Mouse (Mus musculus): ENCODE data around the gene Zcchc14. TPM values are rescaled to one million over a fixed set of nuclear protein-coding genes. Genes with fewer than 3 reads are reported as not detected.

Gene Zcchc14
- polyA plus RNA-seq, 2 experiments: 1.3 to 1.7 TPM

DNA sequence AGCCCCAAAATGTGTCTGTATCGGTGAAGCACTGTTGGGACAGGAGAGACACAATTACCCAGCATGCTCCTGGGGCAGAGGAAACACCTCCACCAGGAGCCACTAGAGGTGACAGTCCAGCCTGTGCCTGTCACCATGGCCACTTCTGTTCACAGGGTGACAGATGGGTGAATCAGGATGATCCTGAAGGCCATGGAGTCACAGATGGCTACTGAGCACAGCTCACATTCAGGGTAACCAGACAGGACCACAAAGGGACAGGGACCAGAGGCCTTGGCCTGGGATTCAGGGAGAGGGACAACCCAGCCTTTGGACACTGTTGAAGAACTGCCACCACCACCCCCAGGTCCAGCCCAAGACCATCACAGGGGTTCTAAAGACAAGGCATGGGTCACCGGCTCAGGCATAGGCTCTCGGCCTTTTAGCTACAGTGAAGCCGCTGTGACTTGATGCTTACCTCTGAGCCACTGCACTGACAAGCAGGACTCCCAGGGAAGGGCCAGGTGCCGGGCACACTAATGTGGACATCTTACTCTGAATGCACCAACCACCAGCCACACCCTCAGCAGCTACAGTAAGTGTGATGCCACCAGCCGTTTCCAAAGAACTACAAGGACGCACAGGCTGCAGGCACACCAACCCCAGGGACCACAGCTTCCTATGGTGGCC, 92.1 kb downstream of the Zcchc14 start:
- ATAC-seq (ENCODE audit: insufficient read depth) (no peak), DNase-seq (ENCODE audit: low read depth in 3 of 3, low spot score in 3 of 3) (no peak)
- no peaks in the 10 kb centered on the region for H3K9me3 ChIP-seq (ENCODE audit: control insufficient read depth, low read length)
- no peak overlapping the region for H3K9ac ChIP-seq (replicated peaks)
- no peak overlapping the region for H3K27ac ChIP-seq
- H3K36me3 ChIP-seq (replicated peaks; ENCODE audit: control insufficient read depth, insufficient read depth, low read depth): no peaks in the 10 kb centered on the region
- whole genome bisulfite sequencing (ENCODE audit: insufficient replicate concordance): 77% methylated on average over 7 of the region's 7 CpGs
- H3K4me2 ChIP-seq (ENCODE audit: low read depth): no peak overlapping the region
- no peak for TF ChIP-seq CTCF (IDR thresholded peaks at IDR 0.05; ENCODE audit: low read depth)
- TF ChIP-seq EP300 (IDR thresholded peaks at IDR 0.05; ENCODE audit: low read depth): no peak
- H3K4me1 ChIP-seq (replicated peaks; ENCODE audit: control insufficient read depth in 2 of 2, insufficient read depth in 2 of 2, low read length in 1 of 2): no peaks in the 10 kb centered on the region
- no peak overlapping the region for H3K4me3 ChIP-seq (ENCODE audit: insufficient read depth in 1 of 2, low read depth in 2 of 2, low read length in 2 of 2)
- no peaks in the 10 kb centered on the region for H3K27me3 ChIP-seq (ENCODE audit: control insufficient read depth, insufficient read depth, low read length)

DNA sequence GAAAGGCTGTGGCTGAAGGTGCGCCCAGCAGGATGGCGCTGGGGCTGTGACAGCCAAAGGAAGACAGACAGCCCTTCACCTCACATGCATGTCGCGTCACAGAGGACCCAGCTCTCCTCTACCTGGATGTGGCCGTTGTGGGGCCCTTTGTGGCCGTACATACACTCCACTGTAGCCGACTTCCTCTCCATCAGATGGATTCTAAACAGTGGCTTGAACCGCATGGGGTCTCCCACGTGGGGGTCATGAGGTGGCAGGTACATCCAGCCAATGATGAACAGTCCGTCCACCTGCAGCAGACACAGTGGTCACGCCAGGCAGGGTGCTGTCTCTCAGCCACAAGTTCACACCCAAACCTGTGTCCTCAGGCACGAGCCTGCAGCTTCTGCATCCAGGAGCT, 92.9 kb downstream of the Zcchc14 start:
- ATAC-seq (ENCODE audit: insufficient read depth) (no peak), DNase-seq (ENCODE audit: low read depth in 3 of 3, low spot score in 3 of 3) (no peak)
- TF ChIP-seq CTCF (IDR thresholded peaks at IDR 0.05; ENCODE audit: low read depth) (no peak), EP300 (IDR thresholded peaks at IDR 0.05; ENCODE audit: low read depth) (no peak)
- H3K4me3 ChIP-seq (ENCODE audit: insufficient read depth in 1 of 2, low read depth in 2 of 2, low read length in 2 of 2): no peak overlapping the region
- no peaks in the 10 kb centered on the region for H3K27me3 ChIP-seq (ENCODE audit: control insufficient read depth, insufficient read depth, low read length)
- 83% methylated on average over 12 of the region's 12 CpGs for WGBS (ENCODE audit: insufficient replicate concordance)
- H3K4me2 ChIP-seq (ENCODE audit: low read depth): no peak overlapping the region
- no peak overlapping the region for H3K9ac ChIP-seq (replicated peaks)
- no peak overlapping the region for H3K27ac ChIP-seq
- H3K9me3 ChIP-seq (ENCODE audit: control insufficient read depth, low read length): no peaks in the 10 kb centered on the region
- H3K36me3 ChIP-seq (replicated peaks; ENCODE audit: control insufficient read depth, insufficient read depth, low read depth): no peaks in the 10 kb centered on the region
- no peaks in the 10 kb centered on the region for H3K4me1 ChIP-seq (replicated peaks; ENCODE audit: control insufficient read depth in 2 of 2, insufficient read depth in 2 of 2, low read length in 1 of 2)

DNA sequence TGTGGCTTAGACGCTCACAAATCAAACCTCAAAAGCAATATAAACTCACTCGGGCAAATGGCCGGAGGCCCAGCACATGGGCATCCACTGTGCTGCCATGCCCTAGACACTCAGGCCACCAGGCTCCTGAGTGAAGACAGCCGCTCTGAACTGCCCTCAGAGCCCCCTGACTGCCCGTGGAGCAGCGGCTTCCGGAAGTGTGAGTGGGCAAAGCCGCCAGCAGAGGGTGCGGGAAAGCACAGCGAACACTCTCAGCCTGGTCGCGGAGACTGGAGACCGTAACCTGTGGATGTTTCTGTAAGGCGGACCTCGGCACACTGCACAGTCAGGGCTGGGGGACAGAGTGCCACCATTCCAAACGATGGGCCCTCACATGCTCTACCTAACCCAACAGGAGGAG, 94.2 kb downstream of the Zcchc14 start:
- no peaks in the 10 kb centered on the region for H3K27me3 ChIP-seq (ENCODE audit: control insufficient read depth, insufficient read depth, low read length)
- no peaks in the 10 kb centered on the region for H3K36me3 ChIP-seq (replicated peaks; ENCODE audit: control insufficient read depth, insufficient read depth, low read depth)
- no peak overlapping the region for H3K9ac ChIP-seq (replicated peaks)
- WGBS (ENCODE audit: insufficient replicate concordance): 85% methylated on average over 16 of the region's 16 CpGs
- TF ChIP-seq EP300 (IDR thresholded peaks at IDR 0.05; ENCODE audit: low read depth) (no peak), CTCF (IDR thresholded peaks at IDR 0.05; ENCODE audit: low read depth) (peak; percentile 30; the same call in 1 of the 2 replicates)
- ATAC-seq (ENCODE audit: insufficient read depth) (no peak), DNase-seq (ENCODE audit: low read depth in 3 of 3, low spot score in 3 of 3) (no peak)
- H3K4me2 ChIP-seq (ENCODE audit: low read depth): no peak overlapping the region
- no peaks in the 10 kb centered on the region for H3K4me1 ChIP-seq (replicated peaks; ENCODE audit: control insufficient read depth in 2 of 2, insufficient read depth in 2 of 2, low read length in 1 of 2)
- no peak overlapping the region for H3K27ac ChIP-seq
- H3K4me3 ChIP-seq (ENCODE audit: insufficient read depth in 1 of 2, low read depth in 2 of 2, low read length in 2 of 2): no peak overlapping the region
- H3K9me3 ChIP-seq (ENCODE audit: control insufficient read depth, low read length): no peaks in the 10 kb centered on the region

DNA sequence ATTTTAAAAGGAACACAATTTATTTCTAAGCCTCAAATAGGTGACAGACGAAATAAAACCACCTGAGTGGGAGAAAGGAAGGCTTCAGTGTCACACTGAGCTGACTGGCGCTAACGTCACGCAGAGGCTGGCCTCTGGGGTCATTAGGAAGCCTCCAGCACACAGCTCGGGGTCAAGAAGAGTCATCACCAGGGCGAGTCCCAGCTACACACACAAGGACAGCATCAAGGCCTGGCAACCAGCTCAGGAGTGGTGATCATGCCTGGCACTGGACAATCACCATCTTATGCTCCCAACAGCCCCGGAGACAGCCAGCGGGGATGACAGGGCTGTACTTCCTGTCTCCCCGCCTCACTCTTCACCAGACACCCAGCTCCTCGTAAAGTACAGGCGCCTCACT, 95.0 kb downstream of the Zcchc14 start:
- DNase-seq (ENCODE audit: low read depth in 3 of 3, low spot score in 3 of 3) (no peak), ATAC-seq (ENCODE audit: insufficient read depth) (no peak)
- no peaks in the 10 kb centered on the region for H3K4me1 ChIP-seq (replicated peaks; ENCODE audit: control insufficient read depth in 2 of 2, insufficient read depth in 2 of 2, low read length in 1 of 2)
- H3K9ac ChIP-seq (replicated peaks): no peak overlapping the region
- H3K27me3 ChIP-seq (ENCODE audit: control insufficient read depth, insufficient read depth, low read length): no peaks in the 10 kb centered on the region
- TF ChIP-seq CTCF (IDR thresholded peaks at IDR 0.05; ENCODE audit: low read depth): no peak
- TF ChIP-seq EP300 (IDR thresholded peaks at IDR 0.05; ENCODE audit: low read depth): no peak
- no peaks in the 10 kb centered on the region for H3K9me3 ChIP-seq (ENCODE audit: control insufficient read depth, low read length)
- H3K4me3 ChIP-seq (ENCODE audit: insufficient read depth in 1 of 2, low read depth in 2 of 2, low read length in 2 of 2): no peak overlapping the region
- H3K27ac ChIP-seq: no peak overlapping the region
- H3K4me2 ChIP-seq (ENCODE audit: low read depth): no peak overlapping the region
- WGBS (ENCODE audit: insufficient replicate concordance): 81% methylated on average over 11 of the region's 11 CpGs
- peaks cover 2% of the 10 kb centered on the region; the same call in 1 of the 2 replicates for H3K36me3 ChIP-seq (replicated peaks; ENCODE audit: control insufficient read depth, insufficient read depth, low read depth)

DNA sequence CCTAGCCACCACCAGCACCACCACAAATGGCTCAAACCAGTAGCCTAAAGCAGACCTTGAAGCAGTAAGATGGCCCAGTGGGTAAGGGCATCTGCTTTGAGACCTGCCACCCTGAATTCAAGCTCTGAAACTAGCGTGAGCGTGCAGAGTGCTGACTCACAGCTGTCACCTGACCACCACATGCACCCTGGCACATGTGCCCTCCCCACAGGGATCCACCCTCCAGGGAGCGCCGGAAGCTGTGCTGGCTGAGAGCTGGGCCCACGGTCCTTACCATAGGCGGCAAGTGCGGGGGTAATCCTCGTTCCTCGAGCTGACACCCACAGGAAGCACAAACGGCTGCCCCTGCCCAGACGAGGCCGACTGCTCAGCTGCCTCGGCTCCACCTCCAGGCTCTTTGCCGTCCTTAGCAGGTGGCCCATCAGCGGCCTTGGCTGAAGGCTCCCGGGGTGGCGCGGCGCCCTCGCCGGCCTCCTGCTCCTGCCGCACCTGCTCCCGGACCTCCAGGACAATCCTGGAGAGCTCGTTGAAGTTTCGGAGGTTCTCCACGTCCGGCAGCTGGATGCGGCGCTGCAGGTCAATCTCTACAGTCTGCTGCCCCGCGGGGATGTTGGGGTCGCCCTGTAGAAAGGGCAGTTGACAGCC, 98.7 kb downstream of the Zcchc14 start:
- Histone ChIP-seq H3K4me3 (ENCODE audit: insufficient read depth in 1 of 2, low read depth in 2 of 2, low read length in 2 of 2) (no peak overlapping the region), H3K27ac (no peak overlapping the region), H3K4me1 (replicated peaks; ENCODE audit: control insufficient read depth in 2 of 2, insufficient read depth in 2 of 2, low read length in 1 of 2) (no peaks in the 10 kb centered on the region), H3K36me3 (replicated peaks; ENCODE audit: control insufficient read depth, insufficient read depth, low read depth) (peaks cover 2% of the 10 kb centered on the region; the same call in 1 of the 2 replicates), H3K9me3 (ENCODE audit: control insufficient read depth, low read length) (no peaks in the 10 kb centered on the region), H3K27me3 (ENCODE audit: control insufficient read depth, insufficient read depth, low read length) (no peaks in the 10 kb centered on the region), H3K4me2 (ENCODE audit: low read depth) (no peak overlapping the region), H3K9ac (replicated peaks) (no peak overlapping the region)
- ATAC-seq (ENCODE audit: insufficient read depth): no peak
- WGBS (ENCODE audit: insufficient replicate concordance): 86% methylated on average over 32 of the region's 32 CpGs
- no peak for DNase-seq (ENCODE audit: low read depth in 3 of 3, low spot score in 3 of 3)
- no peak for TF ChIP-seq EP300 (IDR thresholded peaks at IDR 0.05; ENCODE audit: low read depth)
- TF ChIP-seq CTCF (IDR thresholded peaks at IDR 0.05; ENCODE audit: low read depth): no peak
